Mouse (Mus musculus) liver, embryonic 14.5 days (tissue): ENCODE measurements around the gene Crls1.

Experiments used
- CTCF ChIP-seq: IDR thresholded peaks from 2 replicates; pipeline ENCODE4 v1.5.1; 2016; ENCODE audit warnings: antibody characterized with exemption, low read depth, control low read depth
- EP300 ChIP-seq: IDR thresholded peaks from 2 replicates; pipeline ENCODE4 v1.6.1; 2016; ENCODE audit warnings: antibody characterized with exemption, low read depth

DNA sequence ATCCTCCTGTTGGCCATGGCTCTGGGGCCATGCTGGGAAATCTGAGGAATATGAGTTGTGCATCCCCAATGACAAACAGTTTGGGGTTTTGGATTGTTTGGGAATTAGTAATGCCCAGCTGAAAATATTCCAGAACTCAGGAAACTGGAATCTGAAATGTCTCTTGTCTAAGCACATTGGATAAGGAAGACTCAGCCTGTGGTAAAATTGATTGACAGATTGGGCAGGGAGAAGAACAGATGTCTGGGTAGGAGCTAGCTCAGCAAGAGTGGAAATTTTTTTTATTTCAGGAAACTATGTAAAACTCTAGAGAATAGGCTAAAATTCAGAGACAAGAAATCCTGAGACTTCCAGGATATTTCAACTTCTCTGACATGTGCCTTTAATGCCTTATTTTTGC, 14.0 kb downstream of the Crls1 start:
- no peak for TF ChIP-seq CTCF
- no peak for TF ChIP-seq EP300
